Mouse (Mus musculus): Measurements from ENCODE around the gene Cntn2. TPM values are rescaled to one million over a fixed set of nuclear protein-coding genes. Genes with fewer than 3 reads are reported as not detected.

The Cntn2 gene
- total and polyA plus RNA-seq, 2 experiments from 2014 or later: 17.7 to 84.0 TPM

GRCm38 (mm10) chr1:132518621-132519020, 24.4 kb downstream of the Cntn2 start:
- no peak for DNase-seq (ENCODE audit: low spot score)
- peaks cover 14% of the 10 kb centered on the region for H3K36me3 ChIP-seq (ENCODE audit: insufficient read depth, low read length)
- H3K4me3 ChIP-seq (ENCODE audit: low read length): no peak overlapping the region
- no peak for ATAC-seq
- H3K9me3 ChIP-seq (ENCODE audit: low read length): no peaks in the 10 kb centered on the region
- WGBS: 69% methylated on average over 18 of the region's 18 CpGs
- no peak overlapping the region for H3K27ac ChIP-seq
- H3K4me1 ChIP-seq (ENCODE audit: insufficient read depth, low read length): no peaks in the 10 kb centered on the region
- H3K4me2 ChIP-seq (ENCODE audit: low read depth, low read length): no peak overlapping the region
- no peak overlapping the region for H3K9ac ChIP-seq (replicated peaks; ENCODE audit: low read length)
- TF ChIP-seq CTCF (IDR thresholded peaks at IDR 0.05; ENCODE audit: low read depth): no peak
- no peaks in the 10 kb centered on the region for H3K27me3 ChIP-seq (ENCODE audit: insufficient read depth, low read length)

GRCm38 (mm10) chr1:132516776-132517175, 26.3 kb downstream of the Cntn2 start:
- H3K27ac ChIP-seq: no peak overlapping the region
- WGBS: 85% methylated on average over 11 of the region's 11 CpGs
- H3K9ac ChIP-seq (replicated peaks; ENCODE audit: low read length): no peak overlapping the region
- H3K36me3 ChIP-seq (ENCODE audit: insufficient read depth, low read length): 0 out of 2 replicates have a peak, but pooled peaks cover 5% of the 10 kb centered on the region
- no peaks in the 10 kb centered on the region for H3K4me1 ChIP-seq (ENCODE audit: insufficient read depth, low read length)
- no peaks in the 10 kb centered on the region for H3K9me3 ChIP-seq (ENCODE audit: low read length)
- TF ChIP-seq CTCF (IDR thresholded peaks at IDR 0.05; ENCODE audit: low read depth): no peak
- H3K27me3 ChIP-seq (ENCODE audit: insufficient read depth, low read length): no peaks in the 10 kb centered on the region
- ATAC-seq: no peak
- no peak overlapping the region for H3K4me2 ChIP-seq (ENCODE audit: low read depth, low read length)
- DNase-seq (ENCODE audit: low spot score): no peak
- no peak overlapping the region for H3K4me3 ChIP-seq (ENCODE audit: low read length)

- no peak overlapping the region for H3K27ac ChIP-seq
- 90% methylated on average over 12 of the region's 12 CpGs for WGBS
- no peak overlapping the region for H3K4me3 ChIP-seq (ENCODE audit: low read length)
- H3K9me3 ChIP-seq (ENCODE audit: low read length): no peaks in the 10 kb centered on the region
- no peaks in the 10 kb centered on the region for H3K27me3 ChIP-seq (ENCODE audit: insufficient read depth, low read length)
- ATAC-seq: no peak
- H3K9ac ChIP-seq (replicated peaks; ENCODE audit: low read length): no peak overlapping the region
- no peak for DNase-seq (ENCODE audit: low spot score)
- H3K4me1 ChIP-seq (ENCODE audit: insufficient read depth, low read length): no peaks in the 10 kb centered on the region
- no peak overlapping the region for H3K4me2 ChIP-seq (ENCODE audit: low read depth, low read length)
- 0 out of 2 replicates have a peak, but pooled peaks cover 5% of the 10 kb centered on the region for H3K36me3 ChIP-seq (ENCODE audit: insufficient read depth, low read length)
- no peak for TF ChIP-seq CTCF (IDR thresholded peaks at IDR 0.05; ENCODE audit: low read depth)
Observed at GRCm38 (mm10) chr1:132515339-132515738, 27.7 kb downstream of the Cntn2 start.

GRCm38 (mm10) chr1:132512106-132512505, 30.9 kb downstream of the Cntn2 start:
- Histone ChIP-seq H3K36me3 (ENCODE audit: insufficient read depth, low read length) (peaks cover 11% of the 10 kb centered on the region; the same call in 1 of the 2 replicates), H3K4me2 (ENCODE audit: low read depth, low read length) (no peak overlapping the region), H3K27ac (no peak overlapping the region), H3K4me3 (ENCODE audit: low read length) (no peak overlapping the region), H3K4me1 (ENCODE audit: insufficient read depth, low read length) (no peaks in the 10 kb centered on the region), H3K9me3 (ENCODE audit: low read length) (no peaks in the 10 kb centered on the region), H3K9ac (replicated peaks; ENCODE audit: low read length) (no peak overlapping the region), H3K27me3 (ENCODE audit: insufficient read depth, low read length) (no peaks in the 10 kb centered on the region)
- DNase-seq (ENCODE audit: low spot score): no peak
- ATAC-seq: no peak
- 73% methylated on average over 8 of the region's 8 CpGs for WGBS
- no peak for TF ChIP-seq CTCF (IDR thresholded peaks at IDR 0.05; ENCODE audit: low read depth)

GRCm38 (mm10) chr1:132511521-132511920, 31.5 kb downstream of the Cntn2 start:
- H3K4me3 ChIP-seq (ENCODE audit: low read length): no peak overlapping the region
- peak overlapping the region; percentile 29; the same call in 1 of the 2 replicates for H3K27ac ChIP-seq
- peaks cover 15% of the 10 kb centered on the region; the same call in 1 of the 2 replicates for H3K36me3 ChIP-seq (ENCODE audit: insufficient read depth, low read length)
- H3K27me3 ChIP-seq (ENCODE audit: insufficient read depth, low read length): no peaks in the 10 kb centered on the region
- H3K4me2 ChIP-seq (ENCODE audit: low read depth, low read length): no peak overlapping the region
- 58% methylated on average over 8 of the region's 8 CpGs for WGBS
- TF ChIP-seq CTCF (IDR thresholded peaks at IDR 0.05; ENCODE audit: low read depth): no peak
- DNase-seq (ENCODE audit: low spot score) (peak; percentile 34), ATAC-seq (peak; percentile 50)
- no peak overlapping the region for H3K9ac ChIP-seq (replicated peaks; ENCODE audit: low read length)
- no peaks in the 10 kb centered on the region for H3K9me3 ChIP-seq (ENCODE audit: low read length)
- no peaks in the 10 kb centered on the region for H3K4me1 ChIP-seq (ENCODE audit: insufficient read depth, low read length)

- Histone ChIP-seq H3K27ac (no peak overlapping the region), H3K9ac (replicated peaks; ENCODE audit: low read length) (no peak overlapping the region), H3K9me3 (ENCODE audit: low read length) (no peaks in the 10 kb centered on the region), H3K27me3 (ENCODE audit: insufficient read depth, low read length) (no peaks in the 10 kb centered on the region), H3K4me2 (ENCODE audit: low read depth, low read length) (no peak overlapping the region), H3K36me3 (ENCODE audit: insufficient read depth, low read length) (peaks cover 11% of the 10 kb centered on the region; the same call in 1 of the 2 replicates), H3K4me1 (ENCODE audit: insufficient read depth, low read length) (no peaks in the 10 kb centered on the region), H3K4me3 (ENCODE audit: low read length) (no peak overlapping the region)
- ATAC-seq: no peak
- WGBS: 73% methylated on average over 5 of the region's 5 CpGs
- no peak for TF ChIP-seq CTCF (IDR thresholded peaks at IDR 0.05; ENCODE audit: low read depth)
- no peak for DNase-seq (ENCODE audit: low spot score)
Observed at GRCm38 (mm10) chr1:132509771-132510170, 33.3 kb downstream of the Cntn2 start.

- Histone ChIP-seq H3K4me1 (ENCODE audit: insufficient read depth, low read length) (no peaks in the 10 kb centered on the region), H3K27ac (no peak overlapping the region), H3K9me3 (ENCODE audit: low read length) (no peaks in the 10 kb centered on the region), H3K27me3 (ENCODE audit: insufficient read depth, low read length) (no peaks in the 10 kb centered on the region), H3K4me3 (ENCODE audit: low read length) (no peak overlapping the region), H3K36me3 (ENCODE audit: insufficient read depth, low read length) (peaks cover 22% of the 10 kb centered on the region), H3K9ac (replicated peaks; ENCODE audit: low read length) (no peak overlapping the region), H3K4me2 (ENCODE audit: low read depth, low read length) (no peak overlapping the region)
- DNase-seq (ENCODE audit: low spot score) (no peak), ATAC-seq (no peak)
- WGBS: 93% methylated on average over 7 of the region's 7 CpGs
- TF ChIP-seq CTCF (IDR thresholded peaks at IDR 0.05; ENCODE audit: low read depth): no peak
Observed at GRCm38 (mm10) chr1:132506656-132507055, 36.4 kb downstream of the Cntn2 start.

Data from hindbrain, postnatal 0 days (tissue).